Mouse (Mus musculus) liver, embryonic 11.5 days (tissue): Measurements from ENCODE around the gene Psme2b. TPM values are rescaled to one million over a fixed set of nuclear protein-coding genes. Genes with fewer than 3 reads are reported as not detected.
"Not testable (repeated sequence)": the region's sequence is repeated elsewhere in the genome, so short reads cannot be mapped to it uniquely, and the experiment has no call there.

ENCODE experiments used
- ATAC-seq: fragments of 200-750 bp; cut with Nextera tagmentation; replicated peaks from 2 replicates; pipeline ENCODE4 v1.8.0; 2017; ENCODE audit warnings: moderate number of reproducible peaks, mild to moderate bottlenecking, moderate TSS enrichment, moderate library complexity; ENCODE audit not compliant: low FRiP score
- DNase-seq: peaks from one replicate; pipeline ENCODE4 v3.0.0-alpha.2; 2017; ENCODE audit warnings: low spot score
- H3K27ac ChIP-seq: fragments of 300-500 bp; sonication (generic); 2 replicates; pipeline ENCODE4 v1.5.1; 2014; ENCODE audit warnings: mild to moderate bottlenecking, low read depth, low read length, control low read depth
- H3K27me3 ChIP-seq: fragments of 300-500 bp; sonication (generic); replicated peaks from 2 replicates; pipeline ENCODE4 v1.6.1; 2014; ENCODE audit warnings: low read length, mixed read lengths; ENCODE audit not compliant: control insufficient read depth, insufficient read depth
- H3K36me3 ChIP-seq: fragments of 300-500 bp; sonication (generic); 2 replicates; pipeline ENCODE4 v1.6.1; 2014; ENCODE audit warnings: mild to moderate bottlenecking, low read length, moderate library complexity, mixed read lengths; ENCODE audit not compliant: control insufficient read depth, insufficient read depth
- H3K4me1 ChIP-seq: fragments of 300-500 bp; sonication (generic); replicated peaks from 2 replicates; pipeline ENCODE4 v1.6.1; 2014; ENCODE audit warnings: low read length, mixed read lengths; ENCODE audit not compliant: control insufficient read depth, insufficient read depth
- H3K4me2 ChIP-seq: fragments of 300-500 bp; sonication (generic); 2 replicates; pipeline ENCODE4 v1.6.1; 2014; ENCODE audit warnings: mild to moderate bottlenecking, control low read depth, moderate library complexity
- H3K4me3 ChIP-seq: fragments of 300-500 bp; sonication (generic); 2 replicates; pipeline ENCODE4 v1.5.1; 2014; ENCODE audit warnings: low read depth, low read length, control low read depth
- H3K9ac ChIP-seq: fragments of 300-500 bp; sonication (generic); 2 replicates; pipeline ENCODE4 v1.6.1; 2014; ENCODE audit warnings: low read depth, low read length, control low read depth
- H3K9me3 ChIP-seq: fragments of 300-500 bp; sonication (generic); 2 replicates; pipeline ENCODE4 v1.6.1; 2016; ENCODE audit warnings: low read length, inconsistent platforms, mixed read lengths; ENCODE audit not compliant: control insufficient read depth
- WGBS: fragments of 180-500 bp; shearing (Covaris S2); extraction: QIAGEN DNeasy Blood & Tissue Kit; methylation state at CpG from one replicate; pipeline ENCODE4 v1.1.7; 2014; 5-methylcytosine and 5-hydroxymethylcytosine counted together
- polyA plus RNA-seq: library from polyadenylated mRNA; unstranded; fragments of >200 nt; fragmentation: Nextera tagmentation; extraction: Ambion mirVana; gene quantifications from 2 replicates; pipeline ENCODE4 v1.2.1, GENCODE M21; 2014

The Psme2b gene
- polyA plus RNA-seq, 1 experiment from 2014 or later: 2.2 TPM

DNA sequence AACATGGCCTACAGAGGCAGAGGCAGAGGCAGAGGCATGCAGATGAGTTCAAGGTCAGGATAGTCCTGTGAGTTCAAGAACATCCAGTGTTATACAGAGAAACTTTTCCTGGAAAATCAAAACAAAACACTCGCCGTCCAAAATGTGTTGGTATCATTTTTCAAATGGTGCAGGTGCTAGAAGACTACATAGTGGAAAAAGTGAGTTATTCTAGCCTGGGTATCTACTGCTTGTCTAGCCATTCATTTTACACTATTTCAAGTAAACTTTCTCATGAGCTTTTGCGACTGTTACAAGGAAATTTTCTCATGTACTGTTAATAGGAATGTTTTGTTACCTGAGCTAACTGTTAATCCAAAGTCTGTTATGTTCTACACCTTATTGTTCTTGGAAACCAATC lies 27.6 kb downstream of the Psme2b start:
- Histone ChIP-seq H3K4me3 (no peak overlapping the region), H3K9ac (no peak overlapping the region), H3K9me3 (no peaks in the 10 kb centered on the region), H3K4me1 (no peaks in the 10 kb centered on the region), H3K36me3 (no peaks in the 10 kb centered on the region), H3K27ac (no peak overlapping the region), H3K27me3 (no peaks in the 10 kb centered on the region), H3K4me2 (no peak overlapping the region)
- ATAC-seq (no peak), DNase-seq (no peak)
- 83% methylated on average over 3 of the region's 3 CpGs for WGBS

DNA sequence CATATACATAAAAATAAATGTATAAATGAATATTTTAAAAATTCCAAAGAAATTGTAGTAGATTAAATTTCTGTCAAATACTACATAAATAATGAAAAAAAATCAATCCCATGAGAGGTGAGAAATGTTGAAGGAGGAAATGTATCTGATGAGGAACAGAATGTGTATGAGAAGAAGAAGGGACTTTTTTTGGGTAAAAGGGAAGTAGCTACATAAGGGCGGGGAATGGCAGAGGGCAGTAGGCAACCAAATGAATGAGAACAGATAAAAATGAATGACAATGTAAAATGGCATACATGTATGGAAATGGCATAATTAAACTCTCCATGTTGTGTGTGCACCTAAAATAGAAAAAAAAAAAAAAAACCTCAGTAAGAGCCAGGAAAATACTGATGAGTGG lies 32.4 kb downstream of the Psme2b start:
- H3K4me2 ChIP-seq: no peak overlapping the region
- no peak for DNase-seq
- H3K4me1 ChIP-seq: no peaks in the 10 kb centered on the region
- H3K27ac ChIP-seq: no peak overlapping the region
- H3K27me3 ChIP-seq: no peaks in the 10 kb centered on the region
- H3K9ac ChIP-seq: no peak overlapping the region
- no peak overlapping the region for H3K4me3 ChIP-seq
- ATAC-seq: no peak
- H3K9me3 ChIP-seq: no peaks in the 10 kb centered on the region
- WGBS: 76% methylated on average over 1 of the region's 1 CpGs
- no peaks in the 10 kb centered on the region for H3K36me3 ChIP-seq

DNA sequence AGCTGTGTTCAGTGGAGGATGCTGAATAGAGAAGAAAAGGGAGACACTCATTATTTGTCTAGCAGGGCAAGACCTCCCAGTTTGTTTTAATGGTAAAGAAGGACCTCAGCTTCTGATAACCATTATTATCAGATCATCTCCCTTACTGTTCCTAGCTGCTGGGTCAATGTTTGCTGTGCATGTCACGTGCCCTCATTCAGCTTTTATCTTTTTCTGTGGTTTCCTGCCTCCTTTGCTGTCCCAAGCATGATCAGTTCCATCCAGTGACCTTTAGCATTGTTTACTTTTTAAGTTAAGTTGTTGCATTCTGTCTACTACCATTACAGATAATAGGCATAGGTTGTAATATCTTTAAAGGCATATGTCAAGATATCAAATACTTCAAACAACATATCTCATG lies 37.5 kb downstream of the Psme2b start:
- no peaks in the 10 kb centered on the region for H3K9me3 ChIP-seq
- DNase-seq: no peak
- WGBS: 17% methylated on average over 1 of the region's 1 CpGs
- ATAC-seq: peak; percentile 60; the same call in 1 of the 2 replicates
- H3K9ac ChIP-seq: no peak overlapping the region
- no peaks in the 10 kb centered on the region for H3K36me3 ChIP-seq
- no peak overlapping the region for H3K4me3 ChIP-seq
- no peak overlapping the region for H3K4me2 ChIP-seq
- H3K27me3 ChIP-seq: no peaks in the 10 kb centered on the region
- H3K4me1 ChIP-seq: no peaks in the 10 kb centered on the region
- no peak overlapping the region for H3K27ac ChIP-seq

DNA sequence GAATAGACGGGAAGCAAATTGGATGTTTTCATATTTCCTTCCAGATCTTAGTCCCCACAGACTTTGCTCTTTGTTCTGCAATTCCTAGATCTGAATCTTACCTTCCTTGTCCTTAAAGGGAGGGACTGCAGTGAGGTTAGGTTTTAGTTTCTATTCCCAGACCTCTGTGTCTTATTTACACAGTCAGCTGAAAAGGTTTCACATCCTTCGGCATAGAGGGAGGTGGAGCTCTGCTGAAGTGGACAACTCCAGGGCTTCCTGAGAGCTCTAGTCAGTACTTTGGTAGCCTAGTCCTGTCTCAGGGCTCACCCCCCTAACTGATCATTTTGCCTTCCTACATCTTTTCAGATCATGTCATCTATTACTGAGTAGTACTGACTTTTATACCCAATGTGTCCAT lies 44.0 kb downstream of the Psme2b start, which contains the start of gene Gm5431:
Gm5431 (minus strand) TSS at position 194 of the 400 bp plus-strand sequence.
- no peak for ATAC-seq
- no peak within 1 kb of the TSS for H3K4me2 ChIP-seq
- no peak for DNase-seq
- no peaks in the 10 kb centered on the region for H3K4me1 ChIP-seq
- H3K9me3 ChIP-seq: no peaks in the 10 kb centered on the region
- H3K36me3 ChIP-seq: no peaks in the 10 kb centered on the region
- 59% methylated on average over 2 of the region's 2 CpGs for WGBS
- H3K27ac ChIP-seq: no peak within 1 kb of the TSS
- H3K27me3 ChIP-seq: no peaks in the 10 kb centered on the region
- H3K4me3 ChIP-seq: no peak within 1 kb of the TSS
- no peak within 1 kb of the TSS for H3K9ac ChIP-seq

DNA sequence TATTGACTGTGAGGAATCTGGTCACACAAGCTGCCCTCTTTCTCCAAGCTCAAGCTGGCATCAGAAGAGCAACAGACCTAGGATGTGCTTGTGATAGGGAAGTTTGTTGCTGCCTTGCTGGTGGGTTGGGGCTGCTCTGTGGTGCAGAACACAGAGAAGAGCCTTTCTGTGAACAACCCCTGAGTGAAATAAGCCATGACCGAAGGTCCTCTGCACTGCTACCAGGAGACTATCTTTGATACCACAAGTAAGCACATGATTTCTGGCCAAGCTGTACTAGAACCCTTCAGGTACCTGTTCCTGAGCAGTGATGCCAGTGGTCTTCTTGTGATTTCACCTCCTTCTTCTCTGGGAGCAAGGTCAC lies 44.4 kb downstream of the Psme2b start:
- not testable (repeated sequence) for ATAC-seq, H3K4me3 ChIP-seq, H3K9me3 ChIP-seq, H3K4me1 ChIP-seq, H3K4me2 ChIP-seq, H3K27me3 ChIP-seq, DNase-seq, H3K36me3 ChIP-seq, H3K9ac ChIP-seq, H3K27ac ChIP-seq
- 75% methylated on average over 1 of the region's 1 CpGs for WGBS

DNA sequence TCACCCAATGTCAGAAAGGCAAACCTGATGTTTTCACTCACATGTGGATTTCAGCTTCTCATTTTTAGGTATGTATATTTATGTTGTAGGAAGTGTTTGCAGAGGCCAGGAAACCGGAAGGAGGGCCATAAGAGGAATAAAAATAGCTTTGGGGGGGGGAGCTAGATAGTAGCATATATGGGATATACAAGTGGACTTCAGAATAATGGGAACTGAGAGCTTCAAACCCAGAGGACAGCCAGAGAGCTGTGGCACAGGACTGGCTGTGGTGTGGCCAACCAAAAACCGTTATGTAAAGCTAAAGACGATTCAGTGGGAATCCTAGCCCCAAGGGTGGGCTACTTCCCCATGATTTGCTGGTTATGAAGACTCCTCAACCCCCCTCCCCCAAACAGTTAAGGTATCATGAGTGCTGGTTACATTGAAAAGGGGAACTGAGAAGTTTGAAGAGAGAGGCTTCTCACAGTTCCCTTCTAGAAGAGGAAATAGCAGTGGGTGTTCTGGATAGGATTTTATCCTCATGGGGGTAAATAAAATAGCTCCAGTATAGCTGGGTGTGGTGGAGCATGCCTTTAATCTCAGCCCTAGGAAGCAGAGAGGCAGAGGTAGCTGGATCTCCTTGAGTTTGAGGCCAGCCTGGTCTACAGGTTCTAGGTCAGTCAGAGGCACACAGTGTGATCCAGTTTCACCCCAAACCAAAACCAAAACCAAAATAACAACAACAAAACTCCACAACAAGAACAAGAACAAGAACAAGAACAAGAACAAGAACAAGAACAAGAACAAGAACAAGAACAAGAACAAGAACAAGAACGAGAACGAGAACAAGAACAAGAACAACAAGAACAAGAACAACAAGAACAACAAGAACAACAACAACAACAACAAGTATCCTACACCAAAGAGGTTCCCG lies 45.1 kb downstream of the Psme2b start:
- not testable (repeated sequence) for H3K9me3 ChIP-seq, H3K9ac ChIP-seq, H3K27ac ChIP-seq, DNase-seq, H3K36me3 ChIP-seq, H3K27me3 ChIP-seq, H3K4me3 ChIP-seq, ATAC-seq, H3K4me2 ChIP-seq, H3K4me1 ChIP-seq
- WGBS: 67% methylated on average over 6 of the region's 6 CpGs

DNA sequence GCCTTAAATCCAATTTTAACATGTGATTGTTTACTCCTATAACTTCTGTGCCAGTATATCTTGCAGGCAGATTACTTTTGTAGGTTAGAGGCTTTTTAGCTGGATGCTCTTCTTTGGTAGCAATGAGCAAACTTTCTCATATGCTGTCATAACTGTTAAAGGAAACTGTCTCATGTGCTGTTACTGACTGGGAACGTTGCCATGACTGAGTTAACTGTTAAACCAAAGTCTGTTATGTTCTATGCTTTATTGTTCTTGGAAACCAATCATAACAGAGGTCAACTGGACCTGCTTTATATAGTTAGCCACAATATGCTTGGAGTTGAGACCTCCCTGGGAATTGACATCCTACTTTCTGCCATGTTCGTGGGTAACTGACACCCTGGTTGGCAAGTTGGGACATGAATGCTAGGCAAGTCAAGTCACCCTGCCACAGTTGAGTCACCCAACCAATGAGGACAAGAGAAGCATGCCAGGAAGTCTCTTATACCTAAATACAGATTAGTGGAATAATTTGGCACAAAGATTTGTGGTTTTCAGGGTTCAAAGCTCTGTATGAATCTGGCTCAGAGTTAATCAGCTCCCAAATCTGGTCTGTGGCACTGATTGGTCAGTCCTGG lies 47.1 kb downstream of the Psme2b start:
- Histone ChIP-seq H3K4me1 (no peaks in the 10 kb centered on the region), H3K36me3 (no peaks in the 10 kb centered on the region), H3K4me3 (no peak overlapping the region), H3K9me3 (no peaks in the 10 kb centered on the region), H3K4me2 (no peak overlapping the region), H3K27me3 (no peaks in the 10 kb centered on the region), H3K27ac (no peak overlapping the region), H3K9ac (no peak overlapping the region)
- DNase-seq: no peak
- ATAC-seq: no peak
- WGBS: 76% methylated on average over 2 of the region's 2 CpGs
